Mouse (Mus musculus) myocyte (in vitro differentiated cells): ENCODE measurements at regions not wholly inside any gene's neighbourhood (a gene's known extent, or its start where the extent isn't known, plus 50 kb on each side); places are given as distances from the start of the nearest gene placed in this dataset.

ENCODE experiments used
- H3K27me3 ChIP-seq: one replicate; pipeline ENCODE4 v1.6.1; 2011; ENCODE audit not compliant: control insufficient read depth, insufficient read depth, insufficient read length
- H3K36me3 ChIP-seq: one replicate; pipeline ENCODE4 v1.6.1; 2011; ENCODE audit not compliant: control insufficient read depth, insufficient read depth
- H3K4me2 ChIP-seq: one replicate; pipeline ENCODE4 v1.6.1; 2011; ENCODE audit warnings: low read depth, control low read depth
- H3K4me3 ChIP-seq: one replicate; pipeline ENCODE4 v1.5.1; 2011; ENCODE audit warnings: mild to moderate bottlenecking, control low read depth, moderate library complexity
- H3K79me2 ChIP-seq: one replicate; pipeline ENCODE4 v1.6.1; 2011; ENCODE audit not compliant: control insufficient read depth, insufficient read depth
- H3ac ChIP-seq: one replicate; pipeline ENCODE4 v1.6.1; 2011; ENCODE audit not compliant: control insufficient read depth, insufficient read length
- CEBPB ChIP-seq: IDR thresholded peaks from 2 replicates; pipeline ENCODE4 v1.6.1; 2011; ENCODE audit warnings: mild to moderate bottlenecking, moderate library complexity; ENCODE audit not compliant: poor library complexity, insufficient read depth, severe bottlenecking
- E2F4 ChIP-seq: IDR thresholded peaks from one replicate; pipeline ENCODE4 v1.6.1; 2011; ENCODE audit warnings: mild to moderate bottlenecking, control low read depth, moderate library complexity; ENCODE audit not compliant: insufficient read depth
- MAX ChIP-seq: IDR thresholded peaks from one replicate; pipeline ENCODE4 v1.6.1; 2011; ENCODE audit warnings: low read depth, mild to moderate bottlenecking, control low read depth
- MYOD1 ChIP-seq, 3 experiments: IDR thresholded peaks; one replicate each; pipeline ENCODE4 v1.6.1; 2011; ENCODE audit warnings: control low read depth in 2 of 3, low read depth in 2 of 3, mild to moderate bottlenecking in 2 of 3, moderate library complexity in 1 of 3; ENCODE audit not compliant: insufficient read length in 2 of 3, control insufficient read depth in 1 of 3
- MYOG ChIP-seq, 3 experiments: IDR thresholded peaks; one replicate each; pipeline ENCODE4 v1.6.1; 2011; ENCODE audit warnings: control low read depth in 2 of 3, low read depth in 2 of 3, mild to moderate bottlenecking in 2 of 3; ENCODE audit not compliant: insufficient read length in 2 of 3, control insufficient read depth in 1 of 3, insufficient read depth in 1 of 3
- POLR2A ChIP-seq: IDR thresholded peaks from one replicate; pipeline ENCODE4 v1.6.1; 2011; ENCODE audit warnings: low read depth, mild to moderate bottlenecking, control low read depth, moderate library complexity; ENCODE audit not compliant: insufficient read length
- POLR2AphosphoS2 ChIP-seq: IDR thresholded peaks from one replicate; pipeline ENCODE4 v1.6.1; 2011; ENCODE audit warnings: low read depth, control low read depth; ENCODE audit not compliant: insufficient read length
- REST ChIP-seq: IDR thresholded peaks from one replicate; pipeline ENCODE4 v1.6.1; 2011; ENCODE audit warnings: mild to moderate bottlenecking, control low read depth, moderate library complexity; ENCODE audit not compliant: insufficient read depth, insufficient read length
- SRF ChIP-seq: IDR thresholded peaks from one replicate; pipeline ENCODE4 v1.6.1; 2011; ENCODE audit warnings: low read depth; ENCODE audit not compliant: control insufficient read depth, insufficient read length
- TCF12 ChIP-seq: IDR thresholded peaks from one replicate; pipeline ENCODE4 v1.6.1; 2011; ENCODE audit warnings: mild to moderate bottlenecking, control low read depth; ENCODE audit not compliant: poor library complexity, insufficient read depth, severe bottlenecking
- TCF3 ChIP-seq: IDR thresholded peaks from one replicate; pipeline ENCODE4 v1.6.1; 2011; ENCODE audit warnings: low read depth, control low read depth; ENCODE audit not compliant: insufficient read length
- USF1 ChIP-seq: IDR thresholded peaks from one replicate; pipeline ENCODE4 v1.6.1; 2011; ENCODE audit warnings: low read depth, mild to moderate bottlenecking, control low read depth, moderate library complexity

GRCm38 (mm10) chr7:67445203-67446041 lies 72.8 kb upstream of the Mef2a start:
- TF ChIP-seq TCF12 (peak; percentile 9), REST (no peak), MYOG (IDR thresholded peaks at IDR 0.05; ENCODE audit: control insufficient read depth in 1 of 3, insufficient read depth in 1 of 3, insufficient read length in 2 of 3, low read depth in 2 of 3) (peak in 1 of 3 experiments; percentile 85), POLR2AphosphoS2 (no peak), SRF (no peak), MAX (no peak), POLR2A (no peak), CEBPB (no peak), TCF3 (no peak), MYOD1 (IDR thresholded peaks at IDR 0.05; ENCODE audit: control insufficient read depth in 1 of 3, insufficient read length in 2 of 3, low read depth in 2 of 3) (peak in 1 of 3 experiments; percentile 25), USF1 (no peak), E2F4 (no peak)
- Histone ChIP-seq H3ac (no peak overlapping the region), H3K4me3 (no peak overlapping the region), H3K27me3 (no peaks in the 10 kb centered on the region), H3K4me2 (peak overlapping the region; percentile 63), H3K79me2 (no peaks in the 10 kb centered on the region), H3K36me3 (no peaks in the 10 kb centered on the region)

- no peaks in the 10 kb centered on the region for H3K27me3 ChIP-seq
- H3ac ChIP-seq, result no peak overlapping the region
- H3K4me3 ChIP-seq, result no peak overlapping the region
- H3K36me3 ChIP-seq, result no peaks in the 10 kb centered on the region
- peak overlapping the region; percentile 63 for H3K4me2 ChIP-seq
- TF ChIP-seq POLR2A, result no peak
- TF ChIP-seq USF1, result no peak
- 0 out of 2 replicates have a peak, but pooled peaks have one; percentile 3 for TF ChIP-seq CEBPB
- TF ChIP-seq TCF12, result peak; percentile 98
- TF ChIP-seq MYOG (IDR thresholded peaks at IDR 0.05; ENCODE audit: control insufficient read depth in 1 of 3, insufficient read depth in 1 of 3, insufficient read length in 2 of 3, low read depth in 2 of 3), result peak; percentile 96 to 98 (median 97)
- TF ChIP-seq REST, result no peak
- no peak for TF ChIP-seq MAX
- TF ChIP-seq MYOD1 (IDR thresholded peaks at IDR 0.05; ENCODE audit: control insufficient read depth in 1 of 3, insufficient read length in 2 of 3, low read depth in 2 of 3), result peak; percentile 66 to 93 (median 92)
- TF ChIP-seq TCF3, result peak; percentile 91
- TF ChIP-seq SRF, result no peak
- TF ChIP-seq E2F4, result no peak
- no peak for TF ChIP-seq POLR2AphosphoS2
- no peaks in the 10 kb centered on the region for H3K79me2 ChIP-seq
Measured at GRCm38 (mm10) chr7:67444523-67444942, 71.9 kb upstream of the Mef2a start.

GRCm38 (mm10) chr7:67443666-67444065 lies 71.0 kb upstream of the Mef2a start:
- Histone ChIP-seq H3K4me3 (peak overlapping the region; percentile 12), H3K27me3 (no peaks in the 10 kb centered on the region), H3K4me2 (peak overlapping the region; percentile 99), H3K36me3 (no peaks in the 10 kb centered on the region), H3ac (peak overlapping the region; percentile 21), H3K79me2 (no peaks in the 10 kb centered on the region)
- TF ChIP-seq MYOD1 (IDR thresholded peaks at IDR 0.05; ENCODE audit: control insufficient read depth in 1 of 3, insufficient read length in 2 of 3, low read depth in 2 of 3) (no peak), MYOG (IDR thresholded peaks at IDR 0.05; ENCODE audit: control insufficient read depth in 1 of 3, insufficient read depth in 1 of 3, insufficient read length in 2 of 3, low read depth in 2 of 3) (no peak), TCF3 (no peak), SRF (no peak), USF1 (no peak)

- H3K36me3 ChIP-seq, result no peaks in the 10 kb centered on the region
- no peaks in the 10 kb centered on the region for H3K79me2 ChIP-seq
- no peaks in the 10 kb centered on the region for H3K27me3 ChIP-seq
- peak overlapping the region; percentile 99 for H3K4me2 ChIP-seq
- TF ChIP-seq POLR2A (no peak), MYOD1 (IDR thresholded peaks at IDR 0.05; ENCODE audit: control insufficient read depth in 1 of 3, insufficient read length in 2 of 3, low read depth in 2 of 3) (peak in 2 of 3 experiments; percentile 76 to 80), TCF12 (peak; percentile 21), SRF (no peak), MYOG (IDR thresholded peaks at IDR 0.05; ENCODE audit: control insufficient read depth in 1 of 3, insufficient read depth in 1 of 3, insufficient read length in 2 of 3, low read depth in 2 of 3) (peak; percentile 29 to 84 (median 63))
- H3K4me3 ChIP-seq, result peak overlapping the region; percentile 12
- peak overlapping the region; percentile 21 for H3ac ChIP-seq
Measured at GRCm38 (mm10) chr7:67443001-67443555, 70.4 kb upstream of the Mef2a start.

GRCm38 (mm10) chr7:67442284-67442683 lies 69.6 kb upstream of the Mef2a start:
- Histone ChIP-seq H3K4me3 (peak overlapping the region; percentile 12), H3K36me3 (no peaks in the 10 kb centered on the region), H3K27me3 (no peaks in the 10 kb centered on the region), H3K4me2 (peak overlapping the region; percentile 99), H3K79me2 (no peaks in the 10 kb centered on the region), H3ac (peak overlapping the region; percentile 21)
- TF ChIP-seq CEBPB (peak; percentile 60; the same call in 1 of the 2 replicates), POLR2AphosphoS2 (no peak), SRF (no peak), REST (no peak), POLR2A (no peak), USF1 (peak; percentile 54), TCF12 (no peak), MYOG (IDR thresholded peaks at IDR 0.05; ENCODE audit: control insufficient read depth in 1 of 3, insufficient read depth in 1 of 3, insufficient read length in 2 of 3, low read depth in 2 of 3) (no peak), TCF3 (no peak), MYOD1 (IDR thresholded peaks at IDR 0.05; ENCODE audit: control insufficient read depth in 1 of 3, insufficient read length in 2 of 3, low read depth in 2 of 3) (no peak), E2F4 (no peak), MAX (no peak)
